In genomic region chr14:75902013-75902412, GRCm38 (mm10) we compare ENCODE assay signal across 15 mouse cellular contexts. TPM values are rescaled to one million over a fixed set of nuclear protein-coding genes. Genes with fewer than 3 reads are reported as not detected.
DNase-seq lines count a peak whose midpoint lies in the region; ATAC-seq lines count a peak whose summit lies in the region.
"Had no signal": no experiment of that assay in that cellular context is flagged by ENCODE, and none has a peak within 500 bp of the region (broad histone marks: within the 10 kb centered on the region; RNA-seq: fewer than 3 reads in every experiment).

No protein-coding gene starts in this region.

- no peak for ATAC-seq in hindbrain, embryonic 13.5 days (ENCODE audit: low FRiP score)
- ATAC-seq in embryonic facial prominence, embryonic 12.5 days (ENCODE audit: insufficient number of reproducible peaks, insufficient read depth, low FRiP score, low TSS enrichment): no peak
- ATAC-seq in limb, embryonic 13.5 days (ENCODE audit: low FRiP score, low read depth): peak; percentile 48
- no peak for ATAC-seq in monocyte, adult 5-6 weeks (replicated peaks; ENCODE audit: insufficient number of reproducible peaks, low FRiP score, low TSS enrichment, poor library complexity, severe bottlenecking)

- peaks cover 26% of the 10 kb centered on the region for H3K4me1 ChIP-seq in hindbrain, embryonic 13.5 days (replicated peaks)
- peaks cover 9% of the 10 kb centered on the region for H3K4me1 ChIP-seq in hindbrain, embryonic 10.5 days (replicated peaks)
- peaks cover 12% of the 10 kb centered on the region for H3K4me1 ChIP-seq in embryonic facial prominence, embryonic 12.5 days
- peaks cover 39% of the 10 kb centered on the region for H3K4me1 ChIP-seq in limb, embryonic 13.5 days

- no peaks in the 10 kb centered on the region for H3K27me3 ChIP-seq in hindbrain, embryonic 13.5 days
- H3K27me3 ChIP-seq in hindbrain, embryonic 10.5 days (ENCODE audit: insufficient read depth, poor library complexity, severe bottlenecking): no peaks in the 10 kb centered on the region
- no peaks in the 10 kb centered on the region for H3K27me3 ChIP-seq in embryonic facial prominence, embryonic 12.5 days
- no peaks in the 10 kb centered on the region for H3K27me3 ChIP-seq in limb, embryonic 13.5 days
- H3K27me3 ChIP-seq: liver, embryonic 13.5 days had no signal

- H3K9ac ChIP-seq in hindbrain, embryonic 13.5 days: no peak overlapping the region
- H3K9ac ChIP-seq in embryonic facial prominence, embryonic 12.5 days: no peak overlapping the region
- no peak overlapping the region for H3K9ac ChIP-seq in limb, embryonic 13.5 days
- H3K9ac ChIP-seq: liver, embryonic 13.5 days had no signal

- H3K4me2 ChIP-seq in hindbrain, embryonic 13.5 days: no peak overlapping the region
- H3K4me2 ChIP-seq in embryonic facial prominence, embryonic 12.5 days (replicated peaks): no peak overlapping the region
- no peak overlapping the region for H3K4me2 ChIP-seq in limb, embryonic 13.5 days (replicated peaks)
- H3K4me2 ChIP-seq: liver, embryonic 13.5 days had no signal

- no peak for DNase-seq in hindbrain, embryonic 10.5 days (ENCODE audit: low spot score)
- peak; percentile 42 for DNase-seq in 3T3-L1 (ENCODE audit: low read depth, low spot score)
- DNase-seq in thymus, postnatal 10 days (ENCODE audit: low spot score in 2 of 2): no peak
- DNase-seq: adrenal gland, postnatal 36 days; cerebellum, adult 9-11 months; kidney, adult 8-10 months; liver, embryonic 13.5 days; right cerebral cortex, postnatal 25 days had no signal

- 0 out of 2 replicates have a peak overlapping the region, but pooled peaks have one; percentile 20 for H3K27ac ChIP-seq in hindbrain, embryonic 13.5 days
- no peak overlapping the region for H3K27ac ChIP-seq in hindbrain, embryonic 10.5 days
- H3K27ac ChIP-seq in embryonic facial prominence, embryonic 12.5 days: peak overlapping the region; percentile 41; the same call in 1 of the 2 replicates
- H3K27ac ChIP-seq in limb, embryonic 13.5 days: peak overlapping the region; percentile 63
- H3K27ac ChIP-seq: liver, embryonic 13.5 days had no signal

- WGBS in hindbrain, embryonic 13.5 days: 84% methylated on average over 2 of the region's 2 CpGs
- 91% methylated on average over 2 of the region's 2 CpGs for WGBS in hindbrain, embryonic 10.5 days
- WGBS in embryonic facial prominence, embryonic 12.5 days: 66% methylated on average over 2 of the region's 2 CpGs
- WGBS in limb, embryonic 13.5 days: 62% methylated on average over 2 of the region's 2 CpGs

- H3K9me3 ChIP-seq in hindbrain, embryonic 13.5 days: no peaks in the 10 kb centered on the region
- no peaks in the 10 kb centered on the region for H3K9me3 ChIP-seq in hindbrain, embryonic 10.5 days
- no peaks in the 10 kb centered on the region for H3K9me3 ChIP-seq in embryonic facial prominence, embryonic 12.5 days
- no peaks in the 10 kb centered on the region for H3K9me3 ChIP-seq in limb, embryonic 13.5 days
- H3K9me3 ChIP-seq: liver, embryonic 13.5 days had no signal

- peaks cover 24% of the 10 kb centered on the region for H3K36me3 ChIP-seq in hindbrain, embryonic 13.5 days
- peaks cover 35% of the 10 kb centered on the region for H3K36me3 ChIP-seq in hindbrain, embryonic 10.5 days
- H3K36me3 ChIP-seq in embryonic facial prominence, embryonic 12.5 days: peaks cover 22% of the 10 kb centered on the region
- peaks cover 27% of the 10 kb centered on the region for H3K36me3 ChIP-seq in limb, embryonic 13.5 days

- H3K4me3 ChIP-seq in hindbrain, embryonic 13.5 days: no peak overlapping the region
- H3K4me3 ChIP-seq in hindbrain, embryonic 10.5 days: no peak overlapping the region
- no peak overlapping the region for H3K4me3 ChIP-seq in embryonic facial prominence, embryonic 12.5 days
- no peak overlapping the region for H3K4me3 ChIP-seq in limb, embryonic 13.5 days
- H3K4me3 ChIP-seq: liver, embryonic 13.5 days had no signal

RNA-seq across cellular contexts. Expression of gene Kctd4, which starts 52.8 kb away (rescaled TPM):
- 4.0 and 4.1 TPM in 2 replicates for polyA plus RNA-seq in hindbrain, embryonic 13.5 days (2015; fragmentation: Nextera tagmentation; extraction: Ambion mirVana)
- polyA plus RNA-seq in hindbrain, embryonic 10.5 days (2016; fragmentation: Nextera tagmentation; extraction: Ambion mirVana): 0.31 and 0.61 TPM in 2 replicates
- polyA plus RNA-seq in embryonic facial prominence, embryonic 12.5 days (2016; fragmentation: Nextera tagmentation; extraction: Ambion mirVana): 0.64 and 0.95 TPM in 2 replicates
- 1.4 and 1.6 TPM in 2 replicates for polyA plus RNA-seq in limb, embryonic 13.5 days (2015; fragmentation: Nextera tagmentation; extraction: Ambion mirVana)
- total RNA-seq in monocyte, adult 5-6 weeks (2017): 0.29 TPM in 1 of 3 replicates, not detected in the others
- total RNA-seq: adrenal gland, postnatal 36 days; gastrocnemius, adult 18-20 months; granulocyte monocyte progenitor cell, adult 5-6 weeks; megakaryocyte progenitor cell, adult 5-6 weeks had no signal

RNA-seq across cellular contexts. Expression of gene Tpt1, which starts 57.1 kb away (rescaled TPM):
- 884 and 886 TPM in 2 replicates for polyA plus RNA-seq in hindbrain, embryonic 13.5 days (2015; fragmentation: Nextera tagmentation; extraction: Ambion mirVana)
- 889 and 916 TPM in 2 replicates for polyA plus RNA-seq in hindbrain, embryonic 10.5 days (2016; fragmentation: Nextera tagmentation; extraction: Ambion mirVana)
- polyA plus RNA-seq in embryonic facial prominence, embryonic 12.5 days (2016; fragmentation: Nextera tagmentation; extraction: Ambion mirVana): 956 and 977 TPM in 2 replicates
- 1,027 and 1,051 TPM in 2 replicates for polyA plus RNA-seq in limb, embryonic 13.5 days (2015; fragmentation: Nextera tagmentation; extraction: Ambion mirVana)
- 1,522 to 2,093 TPM (median 2,001 TPM) in 3 replicates for total RNA-seq in monocyte, adult 5-6 weeks (2017)
